Mouse (Mus musculus): ENCODE data around the gene Cisd3.
"Not testable (repeated sequence)": the region's sequence is repeated elsewhere in the genome, so short reads cannot be mapped to it uniquely, and the experiment has no call there.

Cisd3 gene

GRCm38 (mm10) chr11:97714784-97715760 is 29.4 kb downstream of the Cisd3 start:
- no peak for DNase-seq

GRCm38 (mm10) chr11:97716021-97716420 is 30.4 kb downstream of the Cisd3 start:
- no peak for DNase-seq

- DNase-seq, result no peak
Measured at GRCm38 (mm10) chr11:97717369-97718280, 32.0 kb downstream of the Cisd3 start.

GRCm38 (mm10) chr11:97718281-97718860 is 32.7 kb downstream of the Cisd3 start:
- peak; percentile 63 to 71 for DNase-seq

GRCm38 (mm10) chr11:97719041-97719440 is 33.4 kb downstream of the Cisd3 start:
- DNase-seq, result peak; percentile 25 to 38

- no peak for DNase-seq
Measured at GRCm38 (mm10) chr11:97721338-97721737, 35.7 kb downstream of the Cisd3 start.

- no peak for DNase-seq
Measured at GRCm38 (mm10) chr11:97723709-97724108, 38.1 kb downstream of the Cisd3 start.

GRCm38 (mm10) chr11:97728311-97728710 is 42.7 kb downstream of the Cisd3 start:
- DNase-seq, result peak in 1 of 2 experiments; percentile 33

GRCm38 (mm10) chr11:97728730-97729129 is 43.1 kb downstream of the Cisd3 start:
- DNase-seq, result no peak

GRCm38 (mm10) chr11:97733689-97734088 is 48.1 kb downstream of the Cisd3 start:
- no peak for DNase-seq

GRCm38 (mm10) chr11:97734810-97735209 is 49.2 kb downstream of the Cisd3 start:
- DNase-seq, result not testable (repeated sequence)

- DNase-seq, result no peak
Measured at GRCm38 (mm10) chr11:97736645-97737044, 51.0 kb downstream of the Cisd3 start.

- no peak for DNase-seq
Measured at GRCm38 (mm10) chr11:97737600-97737999, 52.0 kb downstream of the Cisd3 start.
